Mouse (Mus musculus): ENCODE data around the gene Ano6. TPM values are rescaled to one million over a fixed set of nuclear protein-coding genes. Genes with fewer than 3 reads are reported as not detected.

Gene Ano6
- polyA plus RNA-seq, 1 experiment from 2014 or later: 6.9 TPM

- Histone ChIP-seq H3K4me1 (ENCODE audit: insufficient read depth) (peaks cover 5% of the 10 kb centered on the region; the same call in 1 of the 2 replicates), H3K9me3 (ENCODE audit: low read length) (no peaks in the 10 kb centered on the region), H3K4me3 (ENCODE audit: low read depth, low read length) (no peak overlapping the region), H3K4me2 (ENCODE audit: low read depth, low read length) (no peak overlapping the region), H3K27ac (ENCODE audit: low read depth) (no peak overlapping the region; the same call in 1 of the 2 replicates), H3K27me3 (ENCODE audit: insufficient read depth, low read length) (no peaks in the 10 kb centered on the region), H3K36me3 (replicated peaks; ENCODE audit: insufficient read depth, low read length) (peaks cover 18% of the 10 kb centered on the region), H3K9ac (replicated peaks) (no peak overlapping the region)
- ATAC-seq (peak; percentile 54), DNase-seq (peak; percentile 31)
- WGBS (ENCODE audit: insufficient replicate concordance): 79% methylated on average over 3 of the region's 3 CpGs
- TF ChIP-seq EP300 (IDR thresholded peaks at IDR 0.05; ENCODE audit: low read depth) (no peak), CTCF (IDR thresholded peaks at IDR 0.05; ENCODE audit: low read depth) (no peak)
Measured at GRCm38 (mm10) chr15:95914963-95915362, 124.3 kb downstream of the Ano6 start.

GRCm38 (mm10) chr15:95915477-95915876, 124.8 kb downstream of the Ano6 start:
- Histone ChIP-seq H3K4me3 (ENCODE audit: low read depth, low read length) (no peak overlapping the region), H3K9me3 (ENCODE audit: low read length) (no peaks in the 10 kb centered on the region), H3K36me3 (replicated peaks; ENCODE audit: insufficient read depth, low read length) (peaks cover 21% of the 10 kb centered on the region), H3K9ac (replicated peaks) (no peak overlapping the region), H3K4me1 (ENCODE audit: insufficient read depth) (peaks cover 5% of the 10 kb centered on the region; the same call in 1 of the 2 replicates), H3K27ac (ENCODE audit: low read depth) (no peak overlapping the region; the same call in 1 of the 2 replicates), H3K27me3 (ENCODE audit: insufficient read depth, low read length) (no peaks in the 10 kb centered on the region), H3K4me2 (ENCODE audit: low read depth, low read length) (no peak overlapping the region)
- DNase-seq (no peak), ATAC-seq (no peak)
- TF ChIP-seq CTCF (IDR thresholded peaks at IDR 0.05; ENCODE audit: low read depth) (no peak), EP300 (IDR thresholded peaks at IDR 0.05; ENCODE audit: low read depth) (no peak)
- WGBS (ENCODE audit: insufficient replicate concordance): 88% methylated on average over 3 of the region's 3 CpGs

GRCm38 (mm10) chr15:95917330-95917729, 126.7 kb downstream of the Ano6 start:
- TF ChIP-seq CTCF (IDR thresholded peaks at IDR 0.05; ENCODE audit: low read depth) (no peak), EP300 (IDR thresholded peaks at IDR 0.05; ENCODE audit: low read depth) (no peak)
- Histone ChIP-seq H3K4me2 (ENCODE audit: low read depth, low read length) (no peak overlapping the region), H3K9me3 (ENCODE audit: low read length) (no peaks in the 10 kb centered on the region), H3K4me1 (ENCODE audit: insufficient read depth) (peaks cover 5% of the 10 kb centered on the region; the same call in 1 of the 2 replicates), H3K36me3 (replicated peaks; ENCODE audit: insufficient read depth, low read length) (peaks cover 23% of the 10 kb centered on the region), H3K27ac (ENCODE audit: low read depth) (no peak overlapping the region), H3K9ac (replicated peaks) (no peak overlapping the region), H3K27me3 (ENCODE audit: insufficient read depth, low read length) (no peaks in the 10 kb centered on the region), H3K4me3 (ENCODE audit: low read depth, low read length) (no peak overlapping the region)
- peak; percentile 66 for ATAC-seq
- WGBS (ENCODE audit: insufficient replicate concordance): 56% methylated on average over 3 of the region's 3 CpGs
- DNase-seq: peak; percentile 36

- Histone ChIP-seq H3K4me2 (ENCODE audit: low read depth, low read length) (no peak overlapping the region), H3K27me3 (ENCODE audit: insufficient read depth, low read length) (no peaks in the 10 kb centered on the region), H3K4me3 (ENCODE audit: low read depth, low read length) (no peak overlapping the region), H3K9me3 (ENCODE audit: low read length) (no peaks in the 10 kb centered on the region), H3K36me3 (replicated peaks; ENCODE audit: insufficient read depth, low read length) (peaks cover 18% of the 10 kb centered on the region), H3K27ac (ENCODE audit: low read depth) (no peak overlapping the region), H3K9ac (replicated peaks) (no peak overlapping the region), H3K4me1 (ENCODE audit: insufficient read depth) (peaks cover 2% of the 10 kb centered on the region; the same call in 1 of the 2 replicates)
- 60% methylated on average over 9 of the region's 9 CpGs for WGBS (ENCODE audit: insufficient replicate concordance)
- DNase-seq (no peak), ATAC-seq (no peak)
- no peak for TF ChIP-seq CTCF (IDR thresholded peaks at IDR 0.05; ENCODE audit: low read depth)
- no peak for TF ChIP-seq EP300 (IDR thresholded peaks at IDR 0.05; ENCODE audit: low read depth)
Measured at GRCm38 (mm10) chr15:95920047-95920446, 129.4 kb downstream of the Ano6 start.

- 82% methylated on average over 3 of the region's 3 CpGs for WGBS (ENCODE audit: insufficient replicate concordance)
- H3K36me3 ChIP-seq (replicated peaks; ENCODE audit: insufficient read depth, low read length): peaks cover 18% of the 10 kb centered on the region
- H3K27ac ChIP-seq (ENCODE audit: low read depth): no peak overlapping the region
- DNase-seq (no peak), ATAC-seq (no peak)
- no peaks in the 10 kb centered on the region for H3K27me3 ChIP-seq (ENCODE audit: insufficient read depth, low read length)
- no peak for TF ChIP-seq EP300 (IDR thresholded peaks at IDR 0.05; ENCODE audit: low read depth)
- no peak for TF ChIP-seq CTCF (IDR thresholded peaks at IDR 0.05; ENCODE audit: low read depth)
- no peak overlapping the region for H3K4me3 ChIP-seq (ENCODE audit: low read depth, low read length)
- H3K9me3 ChIP-seq (ENCODE audit: low read length): no peaks in the 10 kb centered on the region
- no peak overlapping the region for H3K4me2 ChIP-seq (ENCODE audit: low read depth, low read length)
- H3K4me1 ChIP-seq (ENCODE audit: insufficient read depth): no peaks in the 10 kb centered on the region; the same call in 1 of the 2 replicates
- no peak overlapping the region for H3K9ac ChIP-seq (replicated peaks)
Measured at GRCm38 (mm10) chr15:95921072-95921471, 130.4 kb downstream of the Ano6 start.

GRCm38 (mm10) chr15:95921639-95922038, 131.0 kb downstream of the Ano6 start:
- Histone ChIP-seq H3K4me3 (ENCODE audit: low read depth, low read length) (no peak overlapping the region), H3K36me3 (replicated peaks; ENCODE audit: insufficient read depth, low read length) (peaks cover 14% of the 10 kb centered on the region), H3K27me3 (ENCODE audit: insufficient read depth, low read length) (no peaks in the 10 kb centered on the region), H3K4me1 (ENCODE audit: insufficient read depth) (no peaks in the 10 kb centered on the region; the same call in 1 of the 2 replicates), H3K9ac (replicated peaks) (no peak overlapping the region), H3K27ac (ENCODE audit: low read depth) (no peak overlapping the region), H3K9me3 (ENCODE audit: low read length) (no peaks in the 10 kb centered on the region), H3K4me2 (ENCODE audit: low read depth, low read length) (no peak overlapping the region)
- ATAC-seq (peak; percentile 70), DNase-seq (no peak)
- TF ChIP-seq CTCF (IDR thresholded peaks at IDR 0.05; ENCODE audit: low read depth): no peak
- TF ChIP-seq EP300 (IDR thresholded peaks at IDR 0.05; ENCODE audit: low read depth): no peak; the same call in 1 of the 2 replicates
- 76% methylated on average over 4 of the region's 4 CpGs for WGBS (ENCODE audit: insufficient replicate concordance)
